Mouse (Mus musculus) C3H10T1/2 (cell line): ENCODE data around the gene Olfr1323. TPM values are rescaled to one million over a fixed set of nuclear protein-coding genes. Genes with fewer than 3 reads are reported as not detected.

Experiments
- polyA plus RNA-seq, 2 experiments: library from polyadenylated mRNA; unstranded; fragments of >200 nt; fragmentation: generic; extraction: Trizol; gene quantifications; one replicate each; pipeline ENCODE4 v1.2.1; 2012; ENCODE audit warnings: missing spikeins in 2 of 2

Gene Olfr1323
- not detected for polyA plus RNA-seq

DNA sequence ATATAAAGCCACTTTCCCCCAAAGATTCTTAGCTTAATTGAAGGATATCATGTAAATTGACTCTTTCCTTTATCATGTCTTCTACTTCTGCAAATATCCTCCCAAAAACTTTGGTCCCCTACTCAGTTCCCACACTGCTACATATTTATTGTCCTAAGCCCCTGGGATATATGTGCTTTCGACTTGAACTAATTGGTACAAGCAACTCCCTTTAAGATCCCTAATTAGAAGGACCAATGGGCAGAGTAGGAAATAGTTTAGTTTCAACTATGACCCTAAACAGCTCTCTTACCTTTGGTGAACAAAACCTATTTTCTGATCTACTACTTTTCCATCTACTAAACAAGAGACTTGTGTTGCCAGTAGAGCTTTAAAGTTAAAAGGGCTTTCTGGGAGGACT, at the start of gene Olfr1323:
TSS of gene Olfr1323 (minus strand) at position 101 of the 400 bp plus-strand sequence.

Other genes with a start within 250 kb of the Olfr1323 start
- not detected for gene Igsf1, start 221.6 kb downstream of the Olfr1323 start, polyA plus RNA-seq
- gene Olfr1322, start 127.9 kb downstream of the Olfr1323 start, polyA plus RNA-seq: not detected